Mouse (Mus musculus): ENCODE data around the gene Trpm8. TPM values are rescaled to one million over a fixed set of nuclear protein-coding genes. Genes with fewer than 3 reads are reported as not detected.

The Trpm8 gene
- polyA plus RNA-seq, 1 experiment from 2014 or later: 0.07 TPM

DNA sequence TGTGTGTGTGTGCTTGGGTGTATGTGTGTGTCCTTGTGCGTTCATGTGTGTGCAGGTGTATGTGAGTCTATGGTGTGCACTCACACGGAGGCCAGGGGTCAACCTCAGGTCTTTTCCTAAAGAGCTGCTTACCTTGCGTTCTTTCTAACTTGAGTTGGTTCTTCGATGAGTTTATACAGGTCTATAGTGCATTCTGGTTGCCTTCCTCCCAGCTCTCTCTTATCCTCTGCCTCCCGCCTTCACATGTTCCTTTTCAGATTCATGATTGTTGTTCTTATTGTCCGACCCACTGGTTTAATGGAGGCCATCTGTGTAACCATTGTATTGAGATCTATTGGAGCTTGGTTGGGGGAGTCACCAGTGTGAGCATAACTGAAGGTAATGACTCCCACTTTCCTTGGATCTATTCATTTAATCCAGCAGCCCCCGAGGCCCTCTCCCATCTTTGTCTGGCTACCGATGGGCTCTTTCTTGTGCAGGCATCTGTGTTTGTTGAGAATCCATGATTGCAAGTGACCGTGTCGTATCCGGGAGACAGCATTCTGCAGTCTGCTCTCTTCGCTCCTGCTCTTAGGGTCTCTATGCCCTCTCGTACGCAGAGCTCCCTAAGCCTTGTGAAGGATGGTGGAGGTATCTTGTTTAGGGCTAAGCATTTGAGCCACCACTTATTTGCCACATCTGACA, 24.7 kb downstream of the Trpm8 start:
- H3K9me3 ChIP-seq: peaks cover 88% of the 10 kb centered on the region
- no peak overlapping the region for H3K4me3 ChIP-seq
- H3K36me3 ChIP-seq: no peaks in the 10 kb centered on the region
- H3K4me2 ChIP-seq: no peak overlapping the region
- WGBS: 63% methylated on average over 14 of the region's 14 CpGs
- no peak overlapping the region for H3K9ac ChIP-seq
- no peaks in the 10 kb centered on the region for H3K27me3 ChIP-seq
- no peak for ATAC-seq (ENCODE audit: low read depth)
- no peak overlapping the region for H3K27ac ChIP-seq (replicated peaks)
- H3K4me1 ChIP-seq (replicated peaks): no peaks in the 10 kb centered on the region

DNA sequence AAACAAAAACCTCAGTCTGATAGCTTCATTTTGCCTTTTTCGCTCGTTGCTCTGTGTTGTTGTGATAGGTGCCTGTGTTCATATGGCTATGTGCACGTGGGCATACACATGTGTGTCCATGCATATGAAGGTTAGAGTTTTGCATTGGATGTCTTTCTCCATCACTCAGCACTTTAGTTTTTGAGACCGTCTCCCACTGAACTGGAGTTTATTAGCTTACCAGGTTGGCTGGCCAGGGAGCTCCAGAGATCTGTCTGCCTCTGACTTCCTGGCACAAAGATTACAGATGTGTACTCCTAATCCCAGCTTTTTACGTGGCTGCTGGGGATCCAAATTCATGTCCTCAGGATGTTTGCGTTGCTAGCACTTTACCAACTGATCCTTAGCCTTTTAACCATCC, 26.3 kb downstream of the Trpm8 start:
- Histone ChIP-seq H3K27ac (replicated peaks) (no peak overlapping the region), H3K36me3 (no peaks in the 10 kb centered on the region), H3K27me3 (no peaks in the 10 kb centered on the region), H3K9ac (no peak overlapping the region), H3K4me3 (no peak overlapping the region), H3K4me1 (replicated peaks) (no peaks in the 10 kb centered on the region), H3K4me2 (no peak overlapping the region), H3K9me3 (peaks cover 92% of the 10 kb centered on the region)
- 65% methylated on average over 6 of the region's 6 CpGs for WGBS
- no peak for ATAC-seq (ENCODE audit: low read depth)

DNA sequence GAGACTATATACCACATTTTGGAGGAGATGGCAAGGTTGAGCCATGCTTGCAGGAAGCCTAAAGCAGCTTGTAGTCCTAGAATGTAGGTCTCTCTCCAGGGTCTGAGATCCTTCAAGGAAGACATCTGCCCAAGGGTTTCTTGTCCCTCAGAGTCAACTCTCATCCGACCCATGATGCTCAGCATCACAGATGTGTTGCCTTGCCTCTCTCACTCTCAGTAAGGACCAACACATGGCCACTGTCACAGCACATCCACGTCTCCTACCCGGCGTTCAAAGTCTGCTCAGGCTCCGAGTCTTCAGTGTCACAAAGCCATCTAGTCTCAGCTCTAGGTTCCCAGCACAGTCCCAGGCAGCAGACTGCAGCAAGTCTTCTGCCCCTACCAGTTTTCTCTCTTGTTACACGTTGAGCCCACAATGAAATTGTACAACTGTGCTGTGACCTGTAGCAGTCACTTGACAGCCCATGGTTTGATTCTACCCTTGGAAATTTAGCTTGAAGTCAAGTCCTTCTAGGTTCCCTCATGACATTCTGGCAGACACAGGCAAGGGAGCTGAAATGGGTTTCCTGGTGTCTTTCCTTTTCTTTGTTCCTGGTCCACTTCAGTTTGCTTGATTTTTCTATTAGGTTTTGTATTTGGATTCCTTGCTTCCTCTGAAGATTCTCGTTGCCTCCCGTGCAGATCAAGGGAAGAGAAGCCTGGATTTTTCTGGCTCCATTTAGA, 27.0 kb downstream of the Trpm8 start:
- no peak overlapping the region for H3K4me3 ChIP-seq
- H3K9me3 ChIP-seq: peaks cover 92% of the 10 kb centered on the region
- no peak overlapping the region for H3K9ac ChIP-seq
- H3K27me3 ChIP-seq: no peaks in the 10 kb centered on the region
- H3K4me1 ChIP-seq (replicated peaks): no peaks in the 10 kb centered on the region
- no peaks in the 10 kb centered on the region for H3K36me3 ChIP-seq
- no peak overlapping the region for H3K27ac ChIP-seq (replicated peaks)
- 59% methylated on average over 8 of the region's 8 CpGs for WGBS
- no peak overlapping the region for H3K4me2 ChIP-seq
- ATAC-seq (ENCODE audit: low read depth): no peak

DNA sequence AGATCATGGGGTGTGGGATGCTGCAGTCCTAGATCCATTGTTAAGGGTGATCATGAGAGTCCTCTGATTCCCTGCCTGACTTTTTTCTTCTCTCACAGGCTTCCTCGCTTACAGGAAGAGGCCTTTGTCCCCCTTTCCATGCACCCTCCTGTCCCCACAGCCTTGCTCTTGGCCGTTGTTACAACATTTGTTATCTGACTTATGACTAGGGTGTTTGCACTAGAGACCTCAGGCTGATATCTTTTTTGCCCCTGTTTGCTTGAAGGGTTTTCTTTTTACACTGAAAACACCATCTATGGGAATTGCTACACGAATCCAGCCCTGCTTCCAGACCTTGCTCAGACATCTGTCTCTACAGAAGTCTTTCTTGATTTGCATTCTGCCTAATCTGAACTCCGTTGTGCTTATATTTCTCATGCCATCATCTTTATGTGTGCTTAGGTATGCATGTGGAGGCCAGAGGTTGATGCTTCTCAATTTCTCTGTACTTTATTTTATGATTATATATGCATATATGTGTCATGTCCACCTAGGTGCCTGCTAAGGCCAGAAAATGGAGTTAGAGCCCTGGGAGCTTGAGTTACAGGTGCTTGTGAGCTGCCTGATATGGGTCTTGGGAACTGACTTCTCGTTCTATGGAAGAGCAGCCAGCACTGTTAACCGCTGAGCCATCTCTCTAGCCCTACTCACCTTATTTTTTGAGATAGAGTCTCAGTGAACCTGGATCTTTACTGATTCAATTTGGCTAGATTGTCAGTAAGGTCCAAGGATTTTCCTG, 27.7 kb downstream of the Trpm8 start:
- Histone ChIP-seq H3K9me3 (peaks cover 92% of the 10 kb centered on the region), H3K9ac (no peak overlapping the region), H3K27ac (replicated peaks) (no peak overlapping the region), H3K4me2 (no peak overlapping the region), H3K4me3 (no peak overlapping the region), H3K27me3 (no peaks in the 10 kb centered on the region), H3K4me1 (replicated peaks) (no peaks in the 10 kb centered on the region), H3K36me3 (no peaks in the 10 kb centered on the region)
- no peak for ATAC-seq (ENCODE audit: low read depth)
- WGBS: 48% methylated on average over 6 of the region's 6 CpGs

DNA sequence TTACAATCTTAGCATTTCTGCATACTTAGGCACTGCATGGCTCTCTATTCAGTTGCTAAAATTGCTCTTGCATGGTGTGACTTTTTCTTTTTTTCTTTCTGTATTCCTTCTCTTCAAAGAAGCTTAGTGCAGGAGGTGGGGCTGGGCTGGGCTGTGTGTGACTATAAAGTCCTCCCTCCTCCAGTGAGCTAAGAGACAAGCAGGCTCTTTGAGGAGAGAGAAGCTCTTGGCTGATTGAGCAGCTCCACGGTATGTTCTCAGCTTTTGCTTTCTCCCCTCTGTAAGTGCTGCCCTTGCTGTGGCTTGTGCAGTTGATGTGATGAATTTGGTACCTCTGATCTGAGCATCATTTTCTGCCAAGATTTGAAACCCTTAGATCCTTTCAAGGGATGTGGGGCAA, 29.1 kb downstream of the Trpm8 start:
- ATAC-seq (ENCODE audit: low read depth): no peak
- H3K4me1 ChIP-seq (replicated peaks): no peaks in the 10 kb centered on the region
- H3K4me3 ChIP-seq: no peak overlapping the region
- no peaks in the 10 kb centered on the region for H3K27me3 ChIP-seq
- WGBS: 56% methylated on average over 1 of the region's 1 CpGs
- no peak overlapping the region for H3K27ac ChIP-seq (replicated peaks)
- no peak overlapping the region for H3K9ac ChIP-seq
- H3K9me3 ChIP-seq: peaks cover 82% of the 10 kb centered on the region
- H3K36me3 ChIP-seq: no peaks in the 10 kb centered on the region
- no peak overlapping the region for H3K4me2 ChIP-seq

DNA sequence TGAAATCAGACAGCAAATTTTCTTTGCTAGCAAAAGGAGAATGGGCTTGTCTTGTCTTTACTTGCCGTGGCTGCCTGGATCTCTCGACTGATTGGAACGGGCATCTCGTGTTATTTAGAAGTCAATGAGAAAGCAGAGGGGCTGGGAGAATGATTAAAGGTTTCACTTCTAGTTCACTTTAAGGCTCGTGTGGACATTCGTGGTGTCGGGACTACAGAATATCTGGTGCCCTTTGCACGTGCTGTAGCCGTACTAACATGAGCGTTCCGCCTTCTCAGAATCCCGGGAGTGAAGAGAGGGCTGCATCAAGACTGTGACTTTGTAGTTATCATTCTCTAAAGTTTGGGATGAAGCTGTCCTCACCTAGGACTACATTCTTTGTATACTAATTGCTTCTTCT, 29.7 kb downstream of the Trpm8 start:
- Histone ChIP-seq H3K4me3 (no peak overlapping the region), H3K36me3 (no peaks in the 10 kb centered on the region), H3K27ac (replicated peaks) (no peak overlapping the region), H3K9ac (no peak overlapping the region), H3K27me3 (no peaks in the 10 kb centered on the region), H3K4me1 (replicated peaks) (no peaks in the 10 kb centered on the region), H3K9me3 (peaks cover 76% of the 10 kb centered on the region), H3K4me2 (no peak overlapping the region)
- no peak for ATAC-seq (ENCODE audit: low read depth)
- 65% methylated on average over 12 of the region's 12 CpGs for WGBS

DNA sequence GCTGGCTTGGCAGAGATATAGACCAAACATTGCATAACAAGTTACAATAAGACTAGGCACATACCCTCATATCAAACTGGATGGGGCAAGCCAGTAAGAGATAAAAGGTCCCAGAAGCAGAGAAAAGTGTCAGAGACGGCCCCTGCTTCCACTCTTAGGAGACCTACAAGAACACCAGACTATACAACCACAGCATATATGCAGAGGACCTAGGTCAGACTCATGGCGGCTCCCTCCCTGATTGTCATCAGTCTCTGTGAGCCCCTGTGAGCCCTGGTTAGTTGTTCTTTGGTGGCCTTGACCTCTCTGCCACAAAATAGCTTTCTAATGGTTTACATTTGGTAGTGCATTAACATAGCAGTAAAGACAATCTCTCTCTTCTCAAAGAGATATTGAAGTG, 31.6 kb downstream of the Trpm8 start:
- Histone ChIP-seq H3K4me3 (no peak overlapping the region), H3K27ac (replicated peaks) (no peak overlapping the region), H3K9ac (no peak overlapping the region), H3K27me3 (no peaks in the 10 kb centered on the region), H3K36me3 (no peaks in the 10 kb centered on the region), H3K4me2 (no peak overlapping the region), H3K4me1 (replicated peaks) (no peaks in the 10 kb centered on the region), H3K9me3 (peaks cover 61% of the 10 kb centered on the region)
- 52% methylated on average over 2 of the region's 2 CpGs for WGBS
- ATAC-seq (ENCODE audit: low read depth): no peak

DNA sequence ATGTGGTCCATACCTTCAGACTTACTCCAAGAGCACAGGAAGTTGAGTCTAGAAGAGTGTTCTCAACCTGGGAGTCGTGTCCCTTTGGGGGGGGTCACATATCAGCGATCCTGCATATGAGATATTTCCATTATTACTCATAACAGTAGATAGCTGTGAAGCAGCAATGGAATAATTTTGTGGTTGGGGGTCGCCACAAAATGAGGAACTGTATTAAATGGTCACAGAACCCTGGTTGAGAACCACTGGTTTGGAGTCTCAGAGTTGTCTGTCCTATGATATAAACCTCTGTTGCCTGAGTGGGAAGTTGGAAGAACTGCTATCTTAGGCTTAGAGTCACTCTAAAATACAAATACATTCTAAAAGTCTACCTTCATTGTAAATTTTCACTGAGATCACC, 32.4 kb downstream of the Trpm8 start:
- WGBS: 57% methylated on average over 3 of the region's 3 CpGs
- H3K4me3 ChIP-seq: no peak overlapping the region
- H3K4me1 ChIP-seq (replicated peaks): no peaks in the 10 kb centered on the region
- no peak overlapping the region for H3K4me2 ChIP-seq
- H3K27ac ChIP-seq (replicated peaks): no peak overlapping the region
- ATAC-seq (ENCODE audit: low read depth): no peak
- no peak overlapping the region for H3K9ac ChIP-seq
- H3K36me3 ChIP-seq: no peaks in the 10 kb centered on the region
- H3K27me3 ChIP-seq: no peaks in the 10 kb centered on the region
- peaks cover 54% of the 10 kb centered on the region for H3K9me3 ChIP-seq

DNA sequence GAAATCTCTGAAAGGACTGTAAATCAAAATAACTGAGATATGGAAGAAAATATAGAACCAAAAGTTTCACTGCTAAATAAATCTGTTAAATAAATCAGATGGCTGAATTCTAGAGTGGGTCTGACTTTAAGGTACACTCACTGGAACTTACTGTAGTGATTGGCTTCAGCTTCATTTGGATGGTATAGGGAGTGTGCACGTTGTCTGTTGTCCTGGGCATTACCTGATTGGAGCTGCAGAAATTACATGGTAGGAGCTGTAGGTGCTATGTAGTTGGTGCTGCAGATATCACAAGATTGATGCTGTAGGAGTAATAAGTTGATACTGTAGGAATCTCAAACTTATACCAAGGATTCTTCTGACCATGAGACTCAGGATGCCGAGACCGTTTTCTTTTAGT, 32.9 kb downstream of the Trpm8 start:
- H3K9me3 ChIP-seq: peaks cover 49% of the 10 kb centered on the region
- 66% methylated on average over 3 of the region's 3 CpGs for WGBS
- H3K4me3 ChIP-seq: no peak overlapping the region
- H3K27me3 ChIP-seq: no peaks in the 10 kb centered on the region
- H3K4me1 ChIP-seq (replicated peaks): no peaks in the 10 kb centered on the region
- H3K4me2 ChIP-seq: no peak overlapping the region
- no peak for ATAC-seq (ENCODE audit: low read depth)
- H3K9ac ChIP-seq: no peak overlapping the region
- H3K27ac ChIP-seq (replicated peaks): no peak overlapping the region
- H3K36me3 ChIP-seq: no peaks in the 10 kb centered on the region

DNA sequence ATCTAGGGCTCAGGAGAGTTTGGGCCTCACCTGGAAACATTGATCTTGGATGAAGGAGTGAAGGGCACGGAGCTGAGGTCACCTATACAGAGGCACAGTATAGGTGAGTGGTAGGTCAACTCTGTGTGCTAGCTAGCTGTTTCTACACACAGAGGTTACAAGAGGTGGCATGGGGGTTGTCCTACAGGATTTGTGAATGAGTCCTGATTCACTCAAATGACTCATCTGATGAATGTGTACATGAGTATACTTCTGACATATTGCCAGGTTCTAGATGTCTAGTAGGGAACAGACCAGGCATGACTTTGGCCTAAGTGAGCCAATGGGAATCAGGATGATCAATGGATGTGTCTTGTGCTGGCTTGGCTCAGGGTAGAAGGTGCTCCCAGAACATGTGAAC, 39.8 kb downstream of the Trpm8 start:
- H3K4me2 ChIP-seq: no peak overlapping the region
- H3K4me3 ChIP-seq: no peak overlapping the region
- H3K4me1 ChIP-seq (replicated peaks): no peaks in the 10 kb centered on the region
- WGBS: 91% methylated on average over 1 of the region's 1 CpGs
- no peaks in the 10 kb centered on the region for H3K36me3 ChIP-seq
- H3K9ac ChIP-seq: no peak overlapping the region
- H3K27me3 ChIP-seq: no peaks in the 10 kb centered on the region
- no peaks in the 10 kb centered on the region for H3K9me3 ChIP-seq
- no peak overlapping the region for H3K27ac ChIP-seq (replicated peaks)
- ATAC-seq (ENCODE audit: low read depth): no peak

DNA sequence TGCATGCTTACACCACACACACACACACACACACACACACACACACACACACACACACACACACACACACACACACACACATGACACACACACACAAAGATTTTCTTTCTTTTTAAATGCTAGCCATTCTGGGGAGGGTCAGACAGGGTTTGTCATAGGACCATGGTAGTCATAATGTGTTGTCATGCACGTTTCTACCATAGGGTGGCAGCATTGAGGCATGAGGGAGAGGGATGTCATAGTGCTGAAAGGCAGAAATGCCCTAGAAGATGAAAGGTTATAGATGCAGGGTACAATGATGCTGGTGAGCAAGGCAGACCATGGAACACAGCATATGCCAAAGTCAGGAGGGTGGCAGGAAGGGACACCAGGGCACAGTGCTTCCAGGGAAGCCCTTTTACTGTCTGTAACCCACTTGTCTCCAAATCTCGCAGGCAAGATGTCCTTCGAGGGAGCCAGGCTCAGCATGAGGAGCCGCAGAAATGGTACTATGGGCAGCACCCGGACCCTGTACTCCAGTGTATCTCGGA, 41.1 kb downstream of the Trpm8 start:
- Histone ChIP-seq H3K4me1 (replicated peaks) (no peaks in the 10 kb centered on the region), H3K27ac (replicated peaks) (no peak overlapping the region), H3K27me3 (no peaks in the 10 kb centered on the region), H3K9ac (no peak overlapping the region), H3K36me3 (no peaks in the 10 kb centered on the region), H3K4me3 (no peak overlapping the region), H3K9me3 (no peaks in the 10 kb centered on the region), H3K4me2 (no peak overlapping the region)
- no peak for ATAC-seq (ENCODE audit: low read depth)
- 76% methylated on average over 6 of the region's 6 CpGs for WGBS

DNA sequence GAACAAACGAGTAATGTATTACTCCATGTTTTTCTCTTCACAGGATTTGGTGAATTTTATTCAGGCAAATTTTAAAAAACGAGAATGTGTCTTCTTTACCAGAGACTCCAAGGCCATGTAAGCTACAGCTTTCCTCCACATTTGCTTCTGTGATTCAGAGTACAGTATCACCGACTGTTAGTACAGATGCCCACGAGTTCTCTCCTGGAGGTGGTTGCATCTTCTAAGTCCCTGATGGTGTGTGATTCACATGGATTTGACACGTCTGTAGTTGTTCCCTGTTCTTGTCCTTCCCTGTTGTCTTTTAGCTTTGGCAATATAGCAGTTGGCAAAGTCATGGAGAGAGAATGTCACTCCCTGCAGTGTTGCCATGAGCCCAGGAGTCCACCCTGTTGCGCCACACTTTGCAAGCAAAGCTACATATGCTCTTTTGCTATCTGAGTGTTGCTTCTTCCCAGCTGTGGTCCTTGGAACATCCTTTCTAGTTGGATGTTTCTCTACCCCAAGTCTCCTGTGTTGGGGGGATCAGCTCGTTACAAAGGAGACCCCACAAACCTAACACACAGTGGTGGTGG, 43.4 kb downstream of the Trpm8 start:
- no peak overlapping the region for H3K4me2 ChIP-seq
- no peak for ATAC-seq (ENCODE audit: low read depth)
- no peaks in the 10 kb centered on the region for H3K4me1 ChIP-seq (replicated peaks)
- no peaks in the 10 kb centered on the region for H3K36me3 ChIP-seq
- H3K27ac ChIP-seq (replicated peaks): no peak overlapping the region
- 77% methylated on average over 7 of the region's 7 CpGs for WGBS
- H3K4me3 ChIP-seq: no peak overlapping the region
- no peak overlapping the region for H3K9ac ChIP-seq
- H3K27me3 ChIP-seq: no peaks in the 10 kb centered on the region
- no peaks in the 10 kb centered on the region for H3K9me3 ChIP-seq

Data from neural tube, embryonic 13.5 days (tissue).